Mouse (Mus musculus): Measurements from ENCODE around the gene Higd2a.
A peak's percentile ranks its signal among the peaks of the same experiment; 100 is the strongest.

Gene Higd2a

DNA sequence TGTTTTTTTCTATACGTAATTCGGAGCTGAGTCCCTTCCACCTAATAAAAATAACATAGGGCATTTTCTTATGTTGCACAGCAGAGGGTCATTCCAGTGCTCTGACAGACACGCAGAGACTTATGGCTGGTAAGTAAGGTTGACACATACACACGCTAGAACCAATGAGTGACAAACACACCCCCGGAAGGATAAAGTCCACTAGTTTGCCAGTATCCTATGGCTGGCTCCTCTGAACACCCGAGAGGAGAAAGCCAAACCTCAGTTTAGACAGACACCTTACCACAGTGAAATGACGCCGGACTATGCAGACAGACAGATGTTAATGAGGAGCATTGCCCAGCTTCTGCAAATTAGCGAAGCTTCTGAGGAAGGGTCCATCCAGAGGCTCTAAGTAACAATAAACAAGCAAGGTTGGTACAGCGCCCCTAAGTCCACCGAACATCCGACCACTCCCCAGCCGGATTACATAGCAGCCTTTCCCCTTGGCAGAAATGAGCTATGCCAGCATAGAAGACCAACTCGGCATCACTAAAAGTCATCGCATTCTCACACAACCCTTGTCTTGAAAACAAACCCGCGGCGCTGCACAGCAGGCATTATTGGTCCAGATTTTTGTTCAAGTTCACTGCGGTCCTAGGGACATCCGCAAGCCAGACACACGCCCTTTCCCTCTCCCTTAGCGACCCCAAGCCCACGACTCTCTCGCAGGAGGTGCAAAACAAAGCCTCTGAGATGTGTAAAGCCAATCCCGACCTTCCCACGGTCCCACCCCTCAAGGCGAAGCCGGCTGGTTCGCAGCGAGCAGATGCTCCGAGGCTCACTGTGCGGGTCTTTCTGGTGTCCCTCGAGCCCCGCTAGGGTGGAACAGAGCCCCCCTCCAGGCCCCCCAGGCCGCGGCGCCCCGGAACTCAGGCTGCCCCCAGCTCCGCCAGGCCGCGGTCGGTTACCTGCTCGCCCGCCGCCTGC, 25.5 kb upstream of the Higd2a start:
- H3K27me3 ChIP-seq (ENCODE audit: insufficient read depth, low read length) = no peaks in the 10 kb centered on the region

DNA sequence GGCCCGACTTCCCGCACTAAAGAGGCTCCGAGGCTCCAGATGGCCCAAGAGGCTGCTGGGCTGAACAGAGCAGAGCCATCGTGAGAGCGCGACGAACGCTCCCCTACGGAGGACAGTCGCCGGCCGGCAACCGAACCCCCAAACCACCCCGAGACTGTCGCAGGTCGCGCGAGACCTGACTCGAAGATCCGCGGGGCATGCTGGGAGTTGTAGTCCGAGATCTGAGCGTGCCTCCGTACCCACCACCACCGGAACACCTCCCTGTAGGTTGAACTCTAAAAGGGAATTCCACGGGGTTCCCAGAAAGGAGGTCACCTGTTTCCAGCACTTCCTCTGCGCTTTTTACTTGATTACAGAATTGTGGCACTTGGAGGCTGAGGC, 24.8 kb upstream of the Higd2a start, which contains the start of gene 4833439L19Rik:
Gene 4833439L19Rik, minus strand, starts transcription at position 235 of the 381 bp plus-strand sequence.
- TF ChIP-seq CTCF (conservative IDR thresholded peaks at IDR 0.05; ENCODE audit: low read length) (no peak), NANOG (IDR thresholded peaks at IDR 0.05; ENCODE audit: borderline replicate concordance, low read length) (no peak), POU5F1 (IDR thresholded peaks at IDR 0.05; ENCODE audit: borderline replicate concordance, low read length) (no peak)

More for the DNA sequence above, 25.5 kb upstream of the Higd2a start:
- Histone ChIP-seq H3K4me1 (replicated peaks; ENCODE audit: low read depth, low read length) (peaks cover 74% of the 10 kb centered on the region), H3K4me3 (replicated peaks; ENCODE audit: low read length) (peak overlapping the region; percentile 99), H3K36me3 (ENCODE audit: insufficient read depth, low read length) (peaks cover 43% of the 10 kb centered on the region), H3K9me3 (ENCODE audit: low read length) (no peaks in the 10 kb centered on the region)
- no peak for TF ChIP-seq POU5F1 (IDR thresholded peaks at IDR 0.05; ENCODE audit: borderline replicate concordance, low read length)
- TF ChIP-seq CTCF (conservative IDR thresholded peaks at IDR 0.05; ENCODE audit: low read length) = no peak
- TF ChIP-seq NANOG (IDR thresholded peaks at IDR 0.05; ENCODE audit: borderline replicate concordance, low read length) = no peak

DNA sequence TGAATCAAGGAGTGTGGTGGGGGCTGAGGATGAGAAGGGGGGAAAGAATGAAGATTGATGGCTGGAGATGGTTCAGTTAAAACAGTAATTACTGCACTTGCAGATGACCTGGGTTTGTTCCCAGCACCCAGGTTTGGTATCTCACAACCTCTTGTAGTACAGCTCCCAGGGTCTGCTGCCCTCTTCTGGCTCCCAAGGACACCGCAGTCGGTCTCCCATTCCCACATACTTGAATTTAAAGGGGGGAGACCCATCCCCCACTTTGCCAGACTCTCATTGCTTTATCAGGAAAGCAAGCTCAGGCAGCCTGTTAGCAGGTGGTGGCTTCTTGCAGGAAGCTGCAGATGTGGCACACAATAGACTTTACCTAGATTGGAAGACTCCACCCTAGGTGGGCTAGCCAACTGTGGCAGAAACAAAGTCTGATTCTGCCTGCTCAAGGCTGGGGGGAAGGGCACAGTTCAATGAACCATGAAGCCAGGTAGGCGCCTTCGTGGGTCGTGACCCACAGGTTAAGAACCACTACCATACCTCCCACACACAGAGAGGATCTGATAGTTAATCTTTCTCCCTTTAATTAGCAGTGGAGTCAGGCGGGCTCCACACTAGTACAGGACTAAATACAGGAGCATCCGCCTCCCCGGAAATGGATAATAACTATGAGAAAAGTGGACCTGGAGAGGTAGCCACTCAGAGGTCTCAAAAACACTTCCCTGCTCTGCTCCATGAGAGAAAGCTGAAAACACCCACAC, 24.2 kb upstream of the Higd2a start:
- Histone ChIP-seq H3K4me1 (replicated peaks; ENCODE audit: low read depth, low read length) (peaks cover 73% of the 10 kb centered on the region), H3K27me3 (ENCODE audit: insufficient read depth, low read length) (no peaks in the 10 kb centered on the region), H3K36me3 (ENCODE audit: insufficient read depth, low read length) (peaks cover 30% of the 10 kb centered on the region), H3K4me3 (replicated peaks; ENCODE audit: low read length) (peak overlapping the region; percentile 99), H3K9me3 (ENCODE audit: low read length) (no peaks in the 10 kb centered on the region)
- TF ChIP-seq CTCF (conservative IDR thresholded peaks at IDR 0.05; ENCODE audit: low read length) = peak; percentile 78
- no peak for TF ChIP-seq POU5F1 (IDR thresholded peaks at IDR 0.05; ENCODE audit: borderline replicate concordance, low read length)
- TF ChIP-seq NANOG (IDR thresholded peaks at IDR 0.05; ENCODE audit: borderline replicate concordance, low read length) = 0 out of 2 replicates have a peak, but pooled peaks have one; percentile 44

More for the DNA sequence above, 24.8 kb upstream of the Higd2a start, which contains the start of gene 4833439L19Rik:
- H3K4me1 ChIP-seq (replicated peaks; ENCODE audit: low read depth, low read length) = peaks cover 71% of the 10 kb centered on the region
- no peaks in the 10 kb centered on the region for H3K9me3 ChIP-seq (ENCODE audit: low read length)
- H3K27me3 ChIP-seq (ENCODE audit: insufficient read depth, low read length) = no peaks in the 10 kb centered on the region
- peaks cover 36% of the 10 kb centered on the region for H3K36me3 ChIP-seq (ENCODE audit: insufficient read depth, low read length)
- H3K4me3 ChIP-seq (replicated peaks; ENCODE audit: low read length) = peak within 1 kb of the TSS; percentile 99

DNA sequence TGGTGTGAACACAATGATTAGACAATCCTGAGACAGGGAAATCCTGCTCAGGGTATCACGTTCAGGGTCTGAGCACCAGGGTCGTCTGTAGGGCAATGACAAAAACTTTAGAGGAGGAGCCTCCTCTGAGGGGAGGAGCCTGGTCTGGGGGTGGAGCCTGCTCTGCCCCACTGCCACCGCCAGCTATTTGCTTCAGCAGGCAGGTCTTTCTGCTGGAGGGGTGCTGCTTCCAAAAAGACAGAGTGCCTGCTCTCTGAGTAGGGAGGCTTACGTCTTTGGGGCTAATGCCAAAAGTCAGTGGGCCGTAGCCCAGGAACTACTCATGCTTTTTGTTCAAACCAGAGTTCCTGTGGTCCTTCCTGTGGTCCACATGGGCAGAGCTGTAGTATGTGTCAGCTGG, 21.6 kb upstream of the Higd2a start:
- TF ChIP-seq POU5F1 (IDR thresholded peaks at IDR 0.05; ENCODE audit: borderline replicate concordance, low read length) (no peak), CTCF (conservative IDR thresholded peaks at IDR 0.05; ENCODE audit: low read length) (no peak), NANOG (IDR thresholded peaks at IDR 0.05; ENCODE audit: borderline replicate concordance, low read length) (no peak)
- Histone ChIP-seq H3K9me3 (ENCODE audit: low read length) (no peaks in the 10 kb centered on the region), H3K4me1 (replicated peaks; ENCODE audit: low read depth, low read length) (peaks cover 65% of the 10 kb centered on the region), H3K4me3 (replicated peaks; ENCODE audit: low read length) (peak overlapping the region; percentile 49), H3K27me3 (ENCODE audit: insufficient read depth, low read length) (peaks cover under 1% of the 10 kb centered on the region; the same call in 1 of the 2 replicates), H3K36me3 (ENCODE audit: insufficient read depth, low read length) (peaks cover 5% of the 10 kb centered on the region; the same call in 1 of the 2 replicates)

DNA sequence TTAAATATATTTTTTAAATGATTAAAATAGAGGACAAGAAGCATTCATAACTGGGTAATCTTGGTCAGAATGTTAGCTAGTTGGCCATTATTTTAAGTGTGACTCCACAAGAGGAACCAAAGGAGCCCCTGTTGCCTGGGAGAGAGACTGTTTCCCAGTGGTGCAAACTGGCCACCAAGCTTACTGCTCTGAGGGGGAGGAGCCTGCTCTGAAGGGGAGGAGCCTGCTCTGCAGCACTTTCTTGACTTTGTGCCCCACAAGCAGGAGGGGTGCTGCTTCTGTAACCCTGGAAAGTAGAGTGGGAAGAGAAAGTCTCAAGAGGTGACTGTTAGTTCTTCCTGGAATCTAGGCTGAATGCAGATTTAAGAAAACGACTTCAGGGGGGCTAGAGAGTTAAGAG, 20.7 kb upstream of the Higd2a start:
- peaks cover 6% of the 10 kb centered on the region for H3K27me3 ChIP-seq (ENCODE audit: insufficient read depth, low read length)
- H3K9me3 ChIP-seq (ENCODE audit: low read length) = no peaks in the 10 kb centered on the region
- peaks cover 63% of the 10 kb centered on the region for H3K4me1 ChIP-seq (replicated peaks; ENCODE audit: low read depth, low read length)
- no peak overlapping the region for H3K4me3 ChIP-seq (replicated peaks; ENCODE audit: low read length)
- H3K36me3 ChIP-seq (ENCODE audit: insufficient read depth, low read length) = no peaks in the 10 kb centered on the region
- no peak for TF ChIP-seq NANOG (IDR thresholded peaks at IDR 0.05; ENCODE audit: borderline replicate concordance, low read length)
- TF ChIP-seq CTCF (conservative IDR thresholded peaks at IDR 0.05; ENCODE audit: low read length) = no peak
- TF ChIP-seq POU5F1 (IDR thresholded peaks at IDR 0.05; ENCODE audit: borderline replicate concordance, low read length) = no peak

DNA sequence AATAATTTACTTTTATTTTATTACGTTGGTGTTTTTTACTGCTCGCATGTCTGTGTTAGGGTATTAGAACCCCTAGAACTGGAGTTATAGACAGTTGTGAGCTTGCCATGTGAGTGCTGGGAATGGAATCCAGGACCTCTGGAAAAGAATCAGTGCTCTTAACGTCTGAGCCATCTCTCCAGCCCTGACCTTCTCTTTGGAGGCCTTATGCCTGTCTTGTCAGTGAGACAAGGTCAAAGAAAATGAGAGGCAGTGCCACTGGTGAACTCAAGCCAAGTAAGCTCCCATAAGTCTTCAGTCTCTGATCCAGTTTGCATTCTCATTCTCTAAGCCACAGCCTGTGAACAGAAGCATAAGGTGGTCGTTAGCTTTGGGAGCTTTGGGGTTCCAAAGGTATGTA, 19.3 kb upstream of the Higd2a start:
- TF ChIP-seq POU5F1 (IDR thresholded peaks at IDR 0.05; ENCODE audit: borderline replicate concordance, low read length) (no peak), CTCF (conservative IDR thresholded peaks at IDR 0.05; ENCODE audit: low read length) (no peak)
- Histone ChIP-seq H3K4me1 (replicated peaks; ENCODE audit: low read depth, low read length) (peaks cover 64% of the 10 kb centered on the region), H3K9me3 (ENCODE audit: low read length) (no peaks in the 10 kb centered on the region), H3K36me3 (ENCODE audit: insufficient read depth, low read length) (no peaks in the 10 kb centered on the region), H3K4me3 (replicated peaks; ENCODE audit: low read length) (no peak overlapping the region), H3K27me3 (ENCODE audit: insufficient read depth, low read length) (peaks cover 8% of the 10 kb centered on the region)

DNA sequence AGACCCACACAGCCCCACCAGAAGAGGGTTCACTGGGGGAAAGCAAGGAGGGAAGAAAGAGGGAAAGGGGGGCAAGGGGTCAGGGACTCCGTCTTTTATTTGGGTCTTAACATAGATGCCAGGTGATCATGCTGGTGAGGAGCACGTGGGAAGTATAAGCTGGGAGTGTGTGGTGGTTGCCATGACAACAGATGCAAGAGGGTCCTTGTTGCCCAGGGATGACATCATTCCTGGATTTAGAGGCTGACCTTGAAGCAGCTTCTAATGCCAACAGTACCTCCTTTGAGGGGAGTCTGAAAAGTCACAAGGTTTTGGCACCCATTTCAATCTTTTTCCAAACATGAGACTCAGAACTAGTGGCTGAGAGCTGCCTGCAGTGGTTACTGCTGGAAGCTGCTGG, 18.4 kb upstream of the Higd2a start:
- Histone ChIP-seq H3K36me3 (ENCODE audit: insufficient read depth, low read length) (peaks cover 8% of the 10 kb centered on the region), H3K9me3 (ENCODE audit: low read length) (no peaks in the 10 kb centered on the region), H3K27me3 (ENCODE audit: insufficient read depth, low read length) (peaks cover 18% of the 10 kb centered on the region), H3K4me3 (replicated peaks; ENCODE audit: low read length) (no peak overlapping the region), H3K4me1 (replicated peaks; ENCODE audit: low read depth, low read length) (peaks cover 64% of the 10 kb centered on the region)
- TF ChIP-seq NANOG (IDR thresholded peaks at IDR 0.05; ENCODE audit: borderline replicate concordance, low read length) (no peak), CTCF (conservative IDR thresholded peaks at IDR 0.05; ENCODE audit: low read length) (no peak), POU5F1 (IDR thresholded peaks at IDR 0.05; ENCODE audit: borderline replicate concordance, low read length) (no peak)

DNA sequence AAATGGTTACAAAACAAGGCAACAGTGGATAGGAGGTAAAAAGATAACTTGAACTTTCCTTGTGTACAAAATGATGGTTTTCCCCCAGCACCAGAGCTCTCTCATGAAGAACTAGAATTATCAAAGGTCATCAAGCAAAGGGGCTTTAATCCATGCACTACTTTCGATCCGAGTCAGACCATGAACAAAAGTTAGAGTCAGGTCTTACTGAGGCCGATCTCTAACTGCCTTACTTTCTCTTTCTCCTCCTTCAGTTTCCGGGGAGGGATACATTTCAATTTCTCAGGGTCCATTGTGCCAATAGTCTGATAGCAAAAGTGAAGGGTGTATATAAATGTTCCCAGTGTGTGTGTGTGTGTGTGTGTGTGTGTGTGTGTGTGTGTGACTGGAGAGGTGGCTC, 17.4 kb upstream of the Higd2a start:
- H3K4me3 ChIP-seq (replicated peaks; ENCODE audit: low read length) = no peak overlapping the region
- TF ChIP-seq NANOG (IDR thresholded peaks at IDR 0.05; ENCODE audit: borderline replicate concordance, low read length) (no peak), CTCF (conservative IDR thresholded peaks at IDR 0.05; ENCODE audit: low read length) (no peak), POU5F1 (IDR thresholded peaks at IDR 0.05; ENCODE audit: borderline replicate concordance, low read length) (no peak)
- no peaks in the 10 kb centered on the region for H3K9me3 ChIP-seq (ENCODE audit: low read length)
- peaks cover 65% of the 10 kb centered on the region for H3K4me1 ChIP-seq (replicated peaks; ENCODE audit: low read depth, low read length)
- H3K27me3 ChIP-seq (ENCODE audit: insufficient read depth, low read length) = peaks cover 20% of the 10 kb centered on the region
- H3K36me3 ChIP-seq (ENCODE audit: insufficient read depth, low read length) = peaks cover 18% of the 10 kb centered on the region

Measured in E14TG2a.4 (cell line).